Mouse (Mus musculus) liver, adult 2 months (tissue): ENCODE measurements around the gene Ebf1.

Experiments used
- CTCF ChIP-seq: fragments of 200-500 bp; IDR thresholded peaks from 2 replicates; pipeline ENCODE4 v1.5.1; 2011; ENCODE audit warnings: low read depth, low read length, control low read depth
- POLR2A ChIP-seq: fragments of 200-500 bp; IDR thresholded peaks from 2 replicates; pipeline ENCODE4 v1.6.1; 2011; ENCODE audit warnings: low read length, control low read depth; ENCODE audit not compliant: insufficient read depth; ENCODE audit errors: extremely low read depth

- TF ChIP-seq CTCF (no peak), POLR2A (no peak)
Measured at GRCm38 (mm10) chr11:44806589-44806988, 189.5 kb downstream of the Ebf1 start.
